Mouse (Mus musculus) heart, postnatal 36 days (tissue): ENCODE results near the gene Rabggta. TPM values are rescaled to one million over a fixed set of nuclear protein-coding genes. Genes with fewer than 3 reads are reported as not detected.

Experiments
- DNase-seq, 2 experiments: peaks; one replicate each; pipeline ENCODE4 v3.0.0; 2021 to 2022
- intact Hi-C: fragments of 180-260 bp; cut with DNase I; formaldehyde crosslinking; loops from one replicate; pipeline ENCODE4 v1.15.1; 2025
- total RNA-seq, 2 experiments: library from RNA; stranded (reverse); gene quantifications; 2 replicates each; pipeline ENCODE4 v1.2.3; 2021

Rabggta gene
- 10 to 100 TPM; 12.7 to 13.3 TPM for total RNA-seq

DNA sequence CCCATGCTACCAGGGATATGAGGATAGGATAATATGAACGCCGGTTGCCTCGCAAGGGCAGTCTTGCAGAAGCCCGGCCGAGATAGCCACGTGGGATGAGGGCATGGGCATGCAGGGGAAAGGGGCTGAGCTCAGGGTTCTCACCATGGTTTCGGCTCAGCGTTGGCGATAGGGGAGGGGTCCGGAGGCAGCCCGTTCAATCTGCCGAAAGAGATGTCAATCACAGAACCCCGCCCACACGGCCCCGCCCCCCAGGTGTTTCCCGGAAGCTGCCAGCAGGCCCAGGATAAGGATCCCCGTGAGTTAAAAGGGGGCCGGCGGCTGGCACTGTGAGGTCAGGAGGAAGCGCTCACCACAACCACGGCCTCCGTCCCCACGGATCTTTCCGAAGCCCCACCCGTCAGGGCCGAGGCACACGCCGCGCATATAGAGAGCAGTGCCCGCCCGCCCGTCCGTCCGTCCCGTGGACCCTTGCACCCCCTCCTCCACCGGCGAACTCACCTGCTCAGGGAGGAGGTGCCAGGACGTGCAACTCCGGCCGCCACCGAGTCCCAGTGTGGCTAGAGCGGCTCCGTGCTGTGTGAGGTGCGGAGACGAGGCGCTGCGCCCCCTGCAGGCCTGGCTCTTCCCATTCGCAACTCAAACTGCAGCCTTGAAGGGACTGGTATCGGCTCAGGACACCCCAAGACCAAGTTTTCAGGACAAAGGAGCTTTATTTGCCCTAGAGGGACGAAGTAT is at the start of gene Rabggta:
Rabggta (minus strand) TSS at position 564 of the 738 bp plus-strand sequence.
- intact Hi-C loops = loop anchor here (1.0 to 5.0 kb wide), 2 partner anchors 40 to 85 kb away; partner anchors contain the start of genes Gm49378 and Ipo4

GRCm38 (mm10) chr14:55769087-55769703 is 47.1 kb upstream of the Rabggta start:
- intact Hi-C loops = loop anchor here (5.0 kb wide), 1 partner anchor 148 kb away; no protein-coding TSS in a partner anchor
- no peak for DNase-seq

More for the DNA sequence above, at the start of gene Rabggta:
- peak; percentile 91 for DNase-seq

DNA sequence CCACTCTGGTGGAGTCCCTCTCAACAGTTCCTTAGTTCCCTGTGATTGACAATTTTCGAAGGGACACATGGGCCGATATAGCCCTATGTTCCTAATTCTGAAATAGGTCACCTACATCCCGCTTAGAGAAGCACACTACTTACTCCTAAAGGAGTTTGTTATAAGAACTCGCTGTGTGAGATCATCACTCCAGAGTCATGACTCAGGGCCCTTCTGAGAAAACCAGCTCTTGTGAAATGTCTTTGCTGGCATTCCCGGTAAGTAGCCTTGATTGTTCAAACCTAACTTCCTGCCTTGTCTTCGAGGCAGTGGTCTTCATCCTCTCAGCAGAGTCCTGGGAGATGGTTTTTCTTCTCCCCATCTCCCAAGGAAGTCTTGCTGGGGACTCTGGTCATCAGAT is 46.5 kb upstream of the Rabggta start:
- no peak for DNase-seq
- intact Hi-C loops = loop anchor here (5.0 kb wide), 1 partner anchor 149 kb away; no protein-coding TSS in a partner anchor

- intact Hi-C loops = loop anchor here (5.0 kb wide), 1 partner anchor 150 kb away; no protein-coding TSS in a partner anchor
These were observed 45.7 kb upstream of the Rabggta start for GRCm38 (mm10) chr14:55767519-55768414.

GRCm38 (mm10) chr14:55765696-55766095 is 43.6 kb upstream of the Rabggta start, which contains the start of gene Ltb4r1:
Gene Ltb4r1 (plus strand): TSS chr14:55765962.
- no peak for DNase-seq
- intact Hi-C loops = loop anchor here (2.0 to 5.0 kb wide), 2 partner anchors 13 to 152 kb away; no protein-coding TSS in a partner anchor

More at GRCm38 (mm10) chr14:55767519-55768414, 45.7 kb upstream of the Rabggta start:
- DNase-seq = peak; percentile 57 to 63

DNA sequence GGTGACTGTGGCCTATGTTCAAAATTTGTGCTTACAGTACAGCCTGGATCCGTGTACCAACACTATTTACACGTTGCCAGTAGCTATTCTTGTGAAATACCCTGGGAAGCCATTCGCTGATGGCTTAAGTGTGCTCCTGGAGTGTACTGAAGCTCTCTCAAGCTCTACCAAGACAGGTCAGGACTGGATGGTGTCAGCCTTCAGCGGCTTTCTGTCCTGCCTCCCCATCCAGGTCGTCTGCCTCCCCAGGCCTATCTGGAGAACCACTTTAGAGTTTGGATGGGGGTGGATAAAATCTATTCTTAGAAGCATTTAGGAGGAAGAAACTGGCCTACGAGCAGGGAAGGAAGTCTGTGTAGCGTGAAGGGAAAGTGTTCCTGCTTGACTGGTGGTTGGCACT is 41.1 kb upstream of the Rabggta start:
- intact Hi-C loops = loop anchor here (5.0 kb wide), 1 partner anchor 81 kb away; the partner anchor contains the start of gene Tinf2
- peak in 1 of 2 experiments; percentile 34 for DNase-seq

GRCm38 (mm10) chr14:55762001-55762821 is 40.1 kb upstream of the Rabggta start:
- DNase-seq = peak; percentile 57 to 65
- intact Hi-C loops = loop anchor here (5.0 kb wide), 1 partner anchor 80 kb away; the partner anchor contains the start of gene Tinf2

DNA sequence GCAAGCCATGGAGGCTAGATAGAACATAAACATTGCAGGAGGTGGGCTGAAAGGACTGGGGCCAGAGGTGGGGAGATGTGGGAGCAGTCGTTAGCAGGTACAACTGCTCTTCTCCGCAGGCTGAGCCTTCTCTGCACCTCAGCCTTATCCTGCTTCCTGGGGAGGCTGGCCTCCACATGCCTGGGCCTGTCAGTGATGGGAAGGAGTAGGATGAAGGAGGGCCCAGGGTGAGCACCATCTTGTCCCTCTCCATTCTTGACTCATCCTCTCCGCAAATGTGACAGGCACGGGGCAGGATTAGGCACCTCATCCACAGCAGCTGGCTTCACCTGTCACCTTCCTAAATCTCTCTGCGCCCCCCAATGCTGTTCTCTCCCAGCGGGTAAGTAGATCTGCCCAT is 39.1 kb upstream of the Rabggta start, which contains the start of gene Ltb4r2:
Ltb4r2 (plus strand) TSS at position 266 of the 400 bp plus-strand sequence.
- no peak for DNase-seq
- intact Hi-C loops = loop anchor here (5.0 kb wide), 1 partner anchor 79 kb away; the partner anchor contains the start of gene Tinf2

- DNase-seq = peak; percentile 88 to 92
- intact Hi-C loops = loop anchor here (5.0 kb wide), 1 partner anchor 78 kb away; the partner anchor contains the start of gene Tinf2
These were observed 38.1 kb upstream of the Rabggta start for GRCm38 (mm10) chr14:55760156-55760555.

GRCm38 (mm10) chr14:55758363-55758784 is 36.3 kb upstream of the Rabggta start, which contains the start of gene Cideb:
Gene Cideb (minus strand): TSS chr14:55758458.
- DNase-seq = peak; percentile 29 to 43
- intact Hi-C loops = no loop called here

DNA sequence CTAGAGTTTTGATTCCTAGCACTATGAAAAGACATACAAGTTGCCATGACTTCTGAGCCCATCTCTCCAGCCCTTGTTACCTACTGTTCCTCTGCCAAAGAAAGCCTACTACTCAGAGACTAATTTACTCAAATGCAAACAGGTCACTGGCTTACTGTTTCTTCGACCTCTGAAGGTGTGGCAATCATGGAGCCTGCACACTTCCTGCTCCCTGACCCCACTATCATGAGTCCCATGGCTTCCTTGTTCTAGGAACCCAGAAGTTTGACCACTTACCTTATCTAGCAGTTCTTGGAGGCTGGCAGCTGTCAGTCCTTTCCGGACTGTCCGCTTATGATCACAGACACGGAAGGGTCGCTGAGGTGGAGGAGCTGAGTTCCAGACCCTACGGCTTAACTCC is 35.5 kb upstream of the Rabggta start:
- intact Hi-C loops = no loop called here

DNA sequence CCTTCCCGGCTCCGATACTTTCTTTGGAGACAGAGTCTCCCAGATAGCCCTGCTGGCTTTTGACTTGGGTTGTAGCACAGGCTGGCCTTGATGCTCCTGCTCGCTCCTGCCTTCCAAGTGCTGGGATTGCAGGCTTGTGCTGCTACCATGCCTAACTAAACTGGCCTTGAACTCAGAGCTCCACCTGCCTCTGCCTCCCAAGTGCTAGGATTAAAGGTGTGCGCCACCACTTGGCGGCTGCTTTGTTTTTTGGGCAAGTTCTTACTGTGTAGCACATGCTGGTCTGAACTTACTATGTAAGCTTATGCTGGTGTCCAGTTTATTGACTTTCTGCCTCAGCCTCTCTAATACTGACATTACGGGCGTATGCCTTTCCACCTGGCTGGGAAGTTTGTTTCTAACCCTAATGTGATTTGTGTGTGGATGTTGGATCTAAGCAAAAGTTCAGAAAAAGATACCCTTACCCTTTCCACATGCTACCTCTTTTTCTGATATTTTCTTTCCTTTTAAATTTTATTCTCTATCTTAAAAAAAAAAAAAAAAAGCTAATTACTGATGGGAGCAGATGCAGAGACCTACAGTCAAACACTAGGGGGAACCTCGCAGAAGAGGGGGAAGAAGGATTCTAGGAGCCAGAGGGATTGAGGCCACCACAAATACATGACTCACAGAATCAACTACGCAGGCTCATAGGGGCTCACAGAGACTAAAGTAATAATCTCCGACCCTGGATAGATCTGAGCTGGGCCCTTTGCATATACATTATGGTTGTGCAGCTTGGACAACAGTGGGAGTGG is 25.2 kb upstream of the Rabggta start:
- intact Hi-C loops = loop anchor here (5.0 kb wide), 1 partner anchor 250 kb away; no protein-coding TSS in a partner anchor
- DNase-seq = no peak

More for the DNA sequence above, 35.5 kb upstream of the Rabggta start:
- no peak for DNase-seq

DNA sequence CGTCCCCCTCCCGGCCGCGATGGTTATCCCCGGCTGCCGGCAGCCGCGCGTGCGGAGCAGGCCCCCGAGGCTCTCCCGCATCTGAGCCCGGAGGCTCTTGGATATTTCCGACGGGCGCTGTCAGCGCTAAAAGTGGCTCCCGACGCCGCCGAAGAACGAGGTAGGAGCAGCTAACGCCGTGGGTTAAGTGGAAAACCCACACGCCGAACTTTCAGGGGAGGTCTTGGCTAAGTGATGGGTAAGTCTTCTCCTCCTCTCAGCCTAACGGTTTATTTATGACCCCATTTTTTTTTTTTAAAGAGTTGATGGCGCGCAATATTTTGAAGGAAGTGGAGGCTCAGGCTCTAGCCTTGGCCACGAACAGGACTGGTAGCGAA is 23.8 kb upstream of the Rabggta start:
- DNase-seq = no peak
- intact Hi-C loops = loop anchor here (5.0 kb wide), 1 partner anchor 249 kb away; no protein-coding TSS in a partner anchor

GRCm38 (mm10) chr14:55745180-55745860 is 23.3 kb upstream of the Rabggta start, which contains the start of the genes Dhrs1 and Nop9:
Gene Dhrs1 (minus strand): TSS chr14:55745690.
Gene Nop9 (plus strand): TSS chr14:55745693.
- peak; percentile 88 to 89 for DNase-seq
- intact Hi-C loops = loop anchor here (5.0 kb wide), 1 partner anchor 248 kb away; no protein-coding TSS in a partner anchor

DNA sequence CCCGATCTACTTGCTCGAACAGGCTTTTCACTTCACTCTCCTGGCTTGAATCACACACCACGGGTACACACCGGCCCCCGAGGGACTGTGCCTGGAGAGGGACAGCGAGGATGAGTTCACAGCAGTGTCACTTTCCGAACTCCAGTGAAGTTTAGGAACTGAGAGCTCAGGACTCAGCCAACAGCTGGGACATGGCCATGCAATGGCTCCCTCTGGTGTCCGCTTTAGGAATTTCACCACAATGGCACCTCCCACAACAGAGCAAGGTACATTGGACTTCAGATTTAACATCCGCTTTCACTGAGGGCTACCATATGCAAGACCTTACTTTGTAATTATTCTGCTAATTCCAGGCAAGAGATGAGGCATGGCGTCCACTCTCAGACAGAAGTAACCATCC is 21.6 kb upstream of the Rabggta start:
- intact Hi-C loops = loop anchor here (1.0 to 2.0 kb wide), 3 partner anchors 19 to 114 kb away; no protein-coding TSS in a partner anchor
- peak; percentile 91 to 94 for DNase-seq

DNA sequence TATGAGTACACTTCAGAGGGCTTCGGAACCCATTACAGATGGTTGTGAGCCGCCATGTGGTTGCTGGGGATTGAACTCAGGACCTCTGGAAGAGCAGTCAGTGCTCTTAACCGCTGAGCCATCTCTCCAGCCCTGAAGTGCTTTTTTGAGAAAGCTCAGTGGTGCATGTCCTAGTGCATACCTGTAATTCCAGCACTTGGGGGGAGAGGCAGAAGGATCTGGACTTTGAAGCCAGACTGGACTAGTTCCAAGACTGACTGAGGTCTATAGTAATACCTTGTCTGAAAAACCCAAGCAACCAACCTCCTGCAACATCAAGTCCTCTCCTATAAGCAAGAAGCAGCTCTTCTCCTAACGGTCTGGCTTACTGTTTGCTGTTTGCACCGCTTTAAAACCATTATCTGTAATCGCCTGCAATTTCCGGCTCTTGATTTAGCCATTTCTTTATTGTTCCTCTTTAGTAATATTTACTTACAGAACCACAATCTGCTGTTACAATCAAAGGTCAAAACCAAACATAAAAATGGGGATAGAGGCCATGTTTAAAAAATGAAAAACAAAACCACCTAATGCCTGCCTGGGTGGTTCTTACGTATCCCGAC is 15.1 kb upstream of the Rabggta start:
- DNase-seq = no peak
- intact Hi-C loops = no loop called here

GRCm38 (mm10) chr14:55735758-55736157 is 13.7 kb upstream of the Rabggta start:
- intact Hi-C loops = no loop called here
- no peak for DNase-seq
